Comparison of ENCODE assay signal across 17 mouse cellular contexts in genomic region chr9:42917911-42918310, GRCm38 (mm10). TPM values are rescaled to one million over a fixed set of nuclear protein-coding genes. Genes with fewer than 3 reads are reported as not detected.
A peak's percentile ranks its signal among the peaks of the same experiment; 100 is the strongest.
DNase-seq lines count a peak whose midpoint lies in the region.
"Had no signal": no experiment of that assay in that cellular context is flagged by ENCODE, and none has a peak within 500 bp of the region (broad histone marks: within the 10 kb centered on the region; RNA-seq: fewer than 3 reads in every experiment).

No protein-coding gene starts in this region.

- DNase-seq in layer of hippocampus, adult 18-20 months (ENCODE audit: low spot score in 2 of 2), result peak; percentile 81 to 92
- DNase-seq in layer of hippocampus, postnatal 10 days (ENCODE audit: low spot score in 2 of 2), result no peak
- peak; percentile 61 to 72 for DNase-seq in frontal cortex, postnatal 36 days (ENCODE audit: low spot score in 2 of 2)
- DNase-seq in layer of hippocampus, adult 9-11 months, result peak; percentile 88
- DNase-seq in right cerebral cortex, postnatal 36 days (ENCODE audit: low spot score in 2 of 2), result peak; percentile 66 to 69
- DNase-seq in adrenal gland, postnatal 36 days, result no peak
- DNase-seq in Muller cell, postnatal 12 days (ENCODE audit: inconsistent ontology term), result no peak
- DNase-seq: adrenal gland, adult 2 months; cerebellum, adult 2 months; cerebellum, postnatal 36 days; gastrocnemius, postnatal 36 days; heart, adult 2 months; kidney, adult 11 months; kidney, postnatal 36 days; lung, postnatal 36 days; midbrain, embryonic 14.5 days; thymus, adult 2 months had no signal

RNA-seq across cellular contexts. Expression of gene Grik4, which starts 26.4 kb away (rescaled TPM):
- total RNA-seq in layer of hippocampus, adult 18-20 months (2021), result 10 to 100 TPM; 50.7 to 54.9 TPM
- total RNA-seq in layer of hippocampus, postnatal 10 days (2021), result 10 to 100 TPM; 50.8 to 60.9 TPM
- total RNA-seq in adrenal gland, postnatal 36 days (2021), result 1 to 10 TPM; 1.2 to 1.4 TPM

Comparison
In these comparisons a context has a peak if more than half of its experiments do, and no peak if none do; other contexts are left out.
1. DNase-seq: peak in layer of hippocampus, adult 18-20 months (2 of 2), frontal cortex, postnatal 36 days (2 of 2), layer of hippocampus, adult 9-11 months (single experiment) and right cerebral cortex, postnatal 36 days (2 of 2); none in layer of hippocampus, postnatal 10 days (0 of 2), adrenal gland, postnatal 36 days (0 of 2) and Muller cell, postnatal 12 days (single experiment).
2. RNA of gene Grik4, which starts 26.4 kb away (total RNA-seq): 50.8 to 60.9 TPM in layer of hippocampus, postnatal 10 days and 50.7 to 54.9 TPM in layer of hippocampus, adult 18-20 months; 1.2 to 1.4 TPM in adrenal gland, postnatal 36 days; every median in the first group is over 10 times any median in the second.